Comparison of ENCODE assay signal across 10 mouse cellular contexts in the genomic region with DNA sequence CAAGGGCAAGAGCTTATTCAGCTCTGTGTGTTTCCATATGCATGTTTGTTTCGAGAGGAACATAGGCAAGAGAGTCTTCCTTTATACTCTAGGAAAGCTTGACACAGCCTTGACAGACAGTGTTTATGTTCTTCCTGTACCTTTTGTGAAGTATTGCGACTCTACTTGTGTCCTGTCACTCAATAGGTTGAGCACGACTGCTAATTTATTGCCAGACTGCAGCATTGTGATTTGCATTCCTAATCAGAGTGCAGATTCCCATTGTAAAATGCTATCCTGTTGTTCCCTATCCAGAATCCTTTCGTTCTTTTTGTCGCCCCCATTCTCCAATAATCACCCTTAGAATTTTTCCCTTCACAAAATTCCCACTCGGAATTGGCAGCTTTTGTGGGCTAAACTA. TPM values are rescaled to one million over a fixed set of nuclear protein-coding genes. Genes with fewer than 3 reads are reported as not detected.
DNase-seq lines count a peak whose midpoint lies in the region; ATAC-seq lines count a peak whose summit lies in the region.
"Had no signal": no experiment of that assay in that cellular context is flagged by ENCODE, and none has a peak within 500 bp of the region (broad histone marks: within the 10 kb centered on the region; RNA-seq: fewer than 3 reads in every experiment).

No protein-coding gene starts in this region.

- WGBS in midbrain, embryonic 10.5 days: 39% methylated on average over 6 of the region's 6 CpGs

- H3K9me3 ChIP-seq in midbrain, embryonic 10.5 days (replicated peaks): no peaks in the 10 kb centered on the region

- peak; percentile 20 to 58 for DNase-seq in cerebellum, adult 18-20 months
- no peak for DNase-seq in cerebellum, adult 11 months
- peak; percentile 42 to 44 for DNase-seq in right cerebral cortex, adult 2 months (ENCODE audit: low spot score in 2 of 2)
- DNase-seq in right cerebral cortex, postnatal 4 days: no peak
- DNase-seq in midbrain, embryonic 10.5 days (ENCODE audit: low spot score): no peak
- no peak for DNase-seq in kidney, postnatal 4 days
- DNase-seq in spleen, postnatal 36 days (ENCODE audit: low spot score in 2 of 2): no peak
- DNase-seq: kidney, postnatal 36 days; lung, embryonic 14.5 days had no signal

- no peaks in the 10 kb centered on the region for H3K36me3 ChIP-seq in midbrain, embryonic 10.5 days

- H3K4me3 ChIP-seq in midbrain, embryonic 10.5 days: peak overlapping the region; percentile 47

- H3K4me1 ChIP-seq in midbrain, embryonic 10.5 days: peaks cover 34% of the 10 kb centered on the region

- H3K27me3 ChIP-seq in midbrain, embryonic 10.5 days (ENCODE audit: low read depth, poor library complexity, severe bottlenecking): no peaks in the 10 kb centered on the region

- no peak for ATAC-seq in monocyte, adult 5-6 weeks (replicated peaks; ENCODE audit: insufficient number of reproducible peaks, low FRiP score, low TSS enrichment, poor library complexity, severe bottlenecking)

- peak overlapping the region; percentile 84 for H3K27ac ChIP-seq in midbrain, embryonic 10.5 days (replicated peaks)

RNA-seq across cellular contexts. Expression of gene Gpm6a, which starts 0.6 kb away (rescaled TPM):
- polyA plus RNA-seq in midbrain, embryonic 10.5 days (2016; fragmentation: Nextera tagmentation; extraction: Ambion mirVana): 46.6 and 93.3 TPM in 2 replicates
- total RNA-seq in monocyte, adult 5-6 weeks (2017): not detected in 3 replicates

Comparison
In these comparisons a context has a peak if more than half of its experiments do, and no peak if none do; other contexts are left out.
1. DNase-seq: peak in cerebellum, adult 18-20 months (2 of 2) and right cerebral cortex, adult 2 months (2 of 2); none in cerebellum, adult 11 months (single experiment), right cerebral cortex, postnatal 4 days (single experiment), midbrain, embryonic 10.5 days (single experiment), kidney, postnatal 4 days (0 of 2) and spleen, postnatal 36 days (0 of 2).